Mouse (Mus musculus): ENCODE data around the gene Polq. TPM values are rescaled to one million over a fixed set of nuclear protein-coding genes. Genes with fewer than 3 reads are reported as not detected.
"Not testable (repeated sequence)": the region's sequence is repeated elsewhere in the genome, so short reads cannot be mapped to it uniquely, and the experiment has no call there.

Gene Polq
- polyA plus RNA-seq, 1 experiment from 2014 or later = 12.5 TPM

DNA sequence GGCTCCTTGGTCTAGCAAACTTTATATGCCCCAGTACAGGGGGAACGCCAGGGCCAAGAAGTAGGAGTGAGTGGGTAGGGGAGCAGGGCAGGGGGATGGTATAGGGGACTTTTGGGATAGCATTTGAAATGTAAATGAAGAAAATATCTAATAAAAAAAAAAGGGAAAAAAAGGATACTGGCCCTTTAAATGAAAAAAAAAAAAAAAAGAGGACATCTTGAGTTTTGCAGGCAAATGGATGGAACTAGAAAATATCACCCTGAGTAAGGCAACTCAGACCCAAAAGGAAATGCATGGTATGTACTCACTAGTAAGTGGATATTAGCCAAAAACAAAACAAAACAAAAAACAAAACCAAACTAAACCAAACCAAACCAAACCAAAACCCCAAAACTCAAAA is 113.6 kb downstream of the Polq start:
- not testable (repeated sequence) for H3K36me3 ChIP-seq; H3K27ac ChIP-seq (replicated peaks); H3K9me3 ChIP-seq (replicated peaks); H3K27me3 ChIP-seq (ENCODE audit: low read depth, poor library complexity, severe bottlenecking); DNase-seq (ENCODE audit: low spot score); H3K4me3 ChIP-seq; H3K4me1 ChIP-seq
- 94% methylated on average over 1 of the region's 1 CpGs for WGBS

Other genes starting within 250 kb of the Polq start
- 1.1 and 1.3 TPM in 2 replicates for gene Slc15a2, start 226.8 kb upstream of the Polq start, polyA plus RNA-seq (2016; fragmentation: Nextera tagmentation; extraction: Ambion mirVana)
- gene Iqcb1, start 183.4 kb upstream of the Polq start, polyA plus RNA-seq (2016; fragmentation: Nextera tagmentation; extraction: Ambion mirVana) = 68.4 and 69.4 TPM in 2 replicates
- gene Eaf2, start 136.8 kb upstream of the Polq start, polyA plus RNA-seq (2016; fragmentation: Nextera tagmentation; extraction: Ambion mirVana) = 1.2 and 1.7 TPM in 2 replicates
- 76.7 and 78.3 TPM in 2 replicates for gene Golgb1, start 136.6 kb upstream of the Polq start, polyA plus RNA-seq (2016; fragmentation: Nextera tagmentation; extraction: Ambion mirVana)
- 2.5 and 2.7 TPM in 2 replicates for gene Hcls1, start 76.8 kb upstream of the Polq start, polyA plus RNA-seq (2016; fragmentation: Nextera tagmentation; extraction: Ambion mirVana)
- gene Fbxo40, start 21.3 kb upstream of the Polq start, polyA plus RNA-seq (2016; fragmentation: Nextera tagmentation; extraction: Ambion mirVana) = 0.02 TPM in 1 of 2 replicates, not detected in the other

Data from midbrain, embryonic 10.5 days (tissue).